Mouse (Mus musculus) MEL (cell line): ENCODE results near the gene Myt1l.

Source experiments
- CHD2 ChIP-seq: IDR thresholded peaks from 2 replicates; pipeline ENCODE4 v1.6.1; 2011; ENCODE audit warnings: low read length, improper control_type of control experiment
- CTCF ChIP-seq, 3 experiments: IDR thresholded peaks in 2 of 3; conservative IDR thresholded peaks in 1 of 3; 2 replicates each; pipeline ENCODE4 v1.5.1; 2011 to 2012; ENCODE audit warnings: low read length in 3 of 3, low read depth in 2 of 3, mild to moderate bottlenecking in 2 of 3, improper control_type of control experiment in 1 of 3, inconsistent platforms in 1 of 3, mixed read lengths in 1 of 3, moderate library complexity in 1 of 3; ENCODE audit not compliant: control insufficient read depth in 1 of 3, insufficient read depth in 1 of 3, poor library complexity in 1 of 3, severe bottlenecking in 1 of 3
- EP300 ChIP-seq, 2 experiments: IDR thresholded peaks; 2 replicates each; pipeline ENCODE4 v1.6.1; 2011; ENCODE audit warnings: improper control_type of control experiment in 2 of 2, low read length in 2 of 2, low read depth in 1 of 2, mild to moderate bottlenecking in 1 of 2
- GABPA ChIP-seq: IDR thresholded peaks from 2 replicates; pipeline ENCODE4 v1.6.1; 2012; ENCODE audit warnings: low read depth, mild to moderate bottlenecking, inconsistent platforms, low read length, improper control_type of control experiment, moderate library complexity
- GATA1 ChIP-seq: IDR thresholded peaks from 2 replicates; pipeline ENCODE4 v1.6.1; 2011; ENCODE audit warnings: low read depth, low read length, improper control_type of control experiment
- HCFC1 ChIP-seq: IDR thresholded peaks from 2 replicates; pipeline ENCODE4 v1.6.1; 2012; ENCODE audit warnings: low read depth, mild to moderate bottlenecking, inconsistent platforms, low read length, improper control_type of control experiment, moderate library complexity
- NELFE ChIP-seq: IDR thresholded peaks from 2 replicates; pipeline ENCODE4 v1.6.1; 2011; ENCODE audit warnings: low read depth, low read length, improper control_type of control experiment
- POLR2A ChIP-seq, 2 experiments: IDR thresholded peaks; 2 replicates each; pipeline ENCODE4 v1.6.1; 2011 to 2012; ENCODE audit warnings: low read length in 2 of 2, mild to moderate bottlenecking in 2 of 2, control low read depth in 1 of 2, improper control_type of control experiment in 1 of 2, low read depth in 1 of 2, moderate library complexity in 1 of 2; ENCODE audit not compliant: control insufficient read depth in 1 of 2, insufficient read depth in 1 of 2, poor library complexity in 1 of 2
- USF1 ChIP-seq: IDR thresholded peaks from 2 replicates; pipeline ENCODE4 v1.6.1; 2014; ENCODE audit warnings: low read depth, mild to moderate bottlenecking, inconsistent platforms, low read length, improper control_type of control experiment, moderate library complexity
- ZC3H11A ChIP-seq: IDR thresholded peaks from 2 replicates; pipeline ENCODE4 v1.6.1; 2012; ENCODE audit warnings: low read depth, mild to moderate bottlenecking, inconsistent platforms, low read length, improper control_type of control experiment

DNA sequence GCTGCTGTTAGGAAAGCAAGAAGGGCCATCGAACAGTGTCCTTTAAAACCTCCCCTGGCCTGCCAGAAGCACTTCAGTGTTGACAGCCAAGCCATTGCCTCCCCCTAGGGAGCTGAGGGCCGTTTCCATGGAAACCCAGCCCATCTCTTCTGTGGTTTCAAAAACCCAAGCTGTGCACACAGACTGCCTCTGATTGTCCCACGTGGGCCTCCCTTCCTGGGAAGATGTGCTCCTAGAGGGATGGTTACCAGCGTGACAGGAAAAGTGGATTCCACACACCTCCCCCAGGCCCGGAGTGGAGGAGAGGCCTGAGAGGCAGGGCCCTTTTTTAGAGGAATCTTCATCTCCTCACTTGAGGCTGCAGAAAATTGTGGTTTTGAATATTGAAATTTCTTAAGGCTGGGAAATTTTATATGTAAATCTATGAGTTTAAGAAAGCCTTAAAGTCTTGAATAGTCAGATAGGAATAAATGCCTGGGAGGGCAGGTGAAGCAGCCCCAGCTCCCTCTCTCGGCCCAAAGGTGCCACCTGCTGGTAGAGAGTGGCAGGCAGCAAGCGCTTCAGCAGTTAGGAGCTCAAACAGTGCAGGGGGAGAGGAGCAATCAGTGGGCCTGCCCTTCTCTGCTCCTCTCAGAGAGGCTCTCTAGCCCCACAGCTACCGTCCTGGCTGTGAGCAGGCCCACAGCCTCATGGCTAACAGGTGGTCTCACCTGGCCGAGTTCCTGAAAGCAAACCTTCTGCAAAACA, 354.9 kb downstream of the Myt1l start:
- TF ChIP-seq CTCF (IDR thresholded peaks at IDR 0.05 in 2 of 3, conservative IDR thresholded peaks at IDR 0.05 in 1 of 3; ENCODE audit: control insufficient read depth in 1 of 3, insufficient read depth in 1 of 3, low read depth in 2 of 3, low read length in 3 of 3, poor library complexity in 1 of 3, severe bottlenecking in 1 of 3) (peak in 2 of 3 experiments; percentile 53 to 76; a peak in 5 of 6 replicates), POLR2A (IDR thresholded peaks at IDR 0.05; ENCODE audit: control insufficient read depth in 1 of 2, insufficient read depth in 1 of 2, low read depth in 1 of 2, low read length in 2 of 2, poor library complexity in 1 of 2) (no peak), GABPA (no peak), NELFE (no peak), ZC3H11A (peak; percentile 45), EP300 (IDR thresholded peaks at IDR 0.05; ENCODE audit: low read depth in 1 of 2, low read length in 2 of 2) (no peak), GATA1 (no peak), HCFC1 (no peak), CHD2 (no peak), USF1 (no peak)
